Mouse (Mus musculus) naive thymus-derived CD4-positive, alpha-beta T cell, adult 2 months (primary cell): ENCODE measurements around the gene Washc2.

Experiments used
- DNase-seq: peaks from one replicate; pipeline ENCODE4 v3.0.0-alpha.2; 2011; ENCODE audit warnings: low read depth

Gene Washc2

DNA sequence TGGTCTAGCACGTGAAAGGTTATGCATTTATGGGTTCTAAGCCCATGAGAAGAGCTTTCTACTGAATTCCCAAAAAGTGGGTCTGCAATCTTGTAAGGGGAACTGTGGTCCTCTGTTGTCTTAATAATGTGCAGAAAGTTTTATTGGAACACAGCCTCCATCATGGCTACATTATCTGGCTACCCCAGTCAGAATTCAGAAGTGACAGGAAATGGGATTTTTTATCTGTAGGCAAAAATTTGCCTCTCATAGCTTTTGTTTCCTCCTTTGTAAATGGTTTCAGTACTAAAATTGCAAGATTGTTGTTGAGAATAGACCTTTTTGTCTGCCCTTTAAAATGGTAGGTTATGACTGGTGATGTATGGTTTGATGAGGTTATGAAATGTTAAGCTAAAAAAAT is 55.0 kb downstream of the Washc2 start:
- DNase-seq, result no peak

DNA sequence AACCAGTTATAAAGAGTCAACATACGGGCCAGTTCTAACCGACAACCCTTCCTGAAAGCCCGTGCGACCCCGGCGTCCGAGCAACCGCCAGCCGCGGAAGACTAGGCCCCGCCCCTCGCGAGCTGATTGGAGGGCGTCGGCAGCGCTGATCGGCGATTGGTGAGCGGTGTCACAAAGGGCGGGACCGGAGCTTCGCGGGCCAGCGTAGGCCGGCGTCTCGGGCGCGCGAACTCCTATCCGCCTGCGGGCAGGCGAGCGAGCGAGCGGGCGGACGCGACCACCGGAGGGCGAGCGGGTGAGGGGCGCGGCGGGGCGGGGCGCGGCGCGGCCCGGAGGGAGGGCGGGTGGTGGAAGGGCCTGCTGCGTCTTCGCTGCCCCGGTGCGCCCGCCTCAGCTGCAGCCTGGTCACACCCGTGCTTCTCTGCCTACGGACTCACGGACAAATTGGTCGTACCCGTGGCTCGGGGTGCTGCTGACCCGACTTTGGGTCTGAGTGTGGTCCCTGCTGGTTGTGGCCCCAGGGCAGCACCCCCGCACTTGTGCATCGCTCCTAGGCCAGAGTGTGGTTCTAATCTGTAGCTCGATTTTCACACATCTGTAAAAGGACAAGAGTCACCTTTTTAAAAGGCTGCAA is 56.3 kb downstream of the Washc2 start, which contains the start of gene Zfand4:
Gene Zfand4 (plus strand): TSS at position 205 of the 634 bp plus-strand sequence.
- DNase-seq, result peak; percentile 91

DNA sequence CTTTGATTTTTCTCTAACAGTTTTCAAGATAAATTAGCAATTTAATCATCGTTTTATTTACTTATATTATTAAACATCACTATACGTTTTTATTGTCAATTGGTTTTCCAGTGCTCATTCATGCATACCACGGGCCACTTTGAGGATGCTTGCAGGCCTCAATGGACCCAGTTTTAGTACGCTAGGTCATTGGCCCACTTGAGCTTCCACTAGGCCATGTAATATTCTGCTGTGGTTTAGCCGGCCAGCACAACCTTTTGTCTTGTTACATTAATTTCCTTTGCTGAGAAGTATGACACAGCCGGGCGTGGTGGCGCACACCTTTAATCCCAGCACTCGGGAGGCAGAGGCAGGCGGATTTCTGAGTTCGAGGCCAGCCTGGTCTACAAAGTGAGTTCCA is 57.0 kb downstream of the Washc2 start:
- peak; percentile 12 for DNase-seq

DNA sequence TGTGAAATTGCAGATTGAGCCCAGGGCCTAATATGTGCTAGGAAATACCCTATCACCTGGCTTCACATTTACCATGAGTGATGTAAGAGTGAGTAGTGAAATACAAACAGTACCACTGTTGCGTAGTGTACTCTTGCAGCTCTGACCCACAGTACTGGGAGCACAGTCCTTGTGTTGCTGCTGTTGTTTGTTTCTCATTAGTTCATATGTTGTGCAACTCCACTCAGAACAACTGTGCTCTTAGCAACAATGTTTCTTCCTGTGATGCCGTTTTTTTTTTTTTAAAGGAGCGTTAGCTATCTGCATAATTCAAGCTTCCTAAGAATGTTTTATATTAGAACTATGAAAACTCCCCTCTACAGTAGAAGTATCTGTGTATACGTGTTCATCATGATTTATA is 57.8 kb downstream of the Washc2 start:
- DNase-seq, result no peak

DNA sequence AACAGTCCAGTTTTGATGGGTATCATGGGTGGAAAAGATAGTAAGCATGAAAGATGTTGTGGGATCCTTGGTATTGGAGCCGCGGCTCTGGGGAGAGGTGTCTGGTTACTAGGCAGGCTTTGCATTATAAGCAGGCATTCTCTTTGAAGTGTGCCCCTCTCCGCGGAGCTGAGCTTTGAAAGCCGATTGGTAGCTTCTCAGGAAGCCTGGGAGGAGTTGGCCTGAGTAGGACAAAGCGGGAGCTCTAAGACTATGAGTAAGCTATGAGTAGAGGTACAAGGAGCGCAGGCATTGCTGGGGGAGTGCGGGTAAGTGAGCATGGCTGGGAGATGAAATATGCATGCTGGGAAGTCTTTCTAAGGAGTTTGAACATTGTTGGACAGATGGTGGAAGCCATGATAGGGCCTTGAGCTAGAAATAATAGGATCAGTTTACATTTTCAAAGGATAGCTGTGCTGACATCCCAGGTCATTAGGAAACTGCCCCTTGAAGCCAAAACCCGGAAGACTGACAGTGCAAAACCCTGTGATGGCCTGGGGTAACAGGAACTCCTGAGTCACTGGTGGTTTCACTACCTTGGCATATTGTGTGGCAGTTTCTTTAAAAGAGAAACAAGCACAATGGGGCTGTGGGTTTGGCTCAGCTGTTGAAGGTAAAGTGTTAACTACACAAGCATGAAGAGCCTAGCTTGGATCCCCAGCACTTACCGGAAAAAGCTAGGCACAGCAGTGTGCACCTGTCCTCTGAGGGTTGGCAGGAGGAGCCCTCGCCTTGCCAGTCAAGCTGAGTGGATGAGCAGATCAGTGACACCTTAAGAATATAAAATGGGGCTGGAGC is 58.7 kb downstream of the Washc2 start:
- DNase-seq, result peak; percentile 10

DNA sequence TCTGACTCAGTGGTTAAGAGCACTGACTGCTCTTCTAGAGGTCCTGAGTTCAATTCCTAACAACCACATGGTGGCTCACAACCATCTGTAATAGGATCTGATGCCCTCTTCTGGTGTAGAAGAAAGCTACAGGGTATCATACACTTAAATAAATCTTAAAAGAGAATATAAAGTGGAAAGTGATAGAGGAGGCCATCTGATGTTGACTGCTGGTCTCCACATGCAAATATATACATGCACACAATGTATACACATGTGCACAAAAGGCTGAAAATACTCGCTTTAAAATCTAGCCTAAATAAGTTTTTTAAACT is 59.2 kb downstream of the Washc2 start:
- no peak for DNase-seq

DNA sequence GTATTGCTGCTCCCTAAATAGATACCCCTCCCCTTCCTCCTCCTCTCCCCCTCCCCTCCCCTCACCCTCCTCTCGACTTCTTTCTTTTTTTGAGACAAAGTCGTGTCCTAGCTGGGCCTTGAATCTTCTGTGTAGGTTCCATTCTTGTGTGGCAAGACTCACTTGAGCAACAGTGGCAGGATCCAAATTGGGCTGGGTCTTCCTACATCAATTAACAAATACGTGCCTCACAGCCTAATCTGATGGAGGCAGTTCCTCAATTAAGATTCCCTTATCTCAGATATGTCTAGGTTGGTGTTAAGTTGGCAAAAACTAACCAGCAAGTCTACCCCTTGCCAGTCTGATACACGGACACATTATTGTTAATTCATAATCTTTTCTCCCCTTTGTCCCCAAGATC is 67.9 kb downstream of the Washc2 start:
- DNase-seq, result no peak

DNA sequence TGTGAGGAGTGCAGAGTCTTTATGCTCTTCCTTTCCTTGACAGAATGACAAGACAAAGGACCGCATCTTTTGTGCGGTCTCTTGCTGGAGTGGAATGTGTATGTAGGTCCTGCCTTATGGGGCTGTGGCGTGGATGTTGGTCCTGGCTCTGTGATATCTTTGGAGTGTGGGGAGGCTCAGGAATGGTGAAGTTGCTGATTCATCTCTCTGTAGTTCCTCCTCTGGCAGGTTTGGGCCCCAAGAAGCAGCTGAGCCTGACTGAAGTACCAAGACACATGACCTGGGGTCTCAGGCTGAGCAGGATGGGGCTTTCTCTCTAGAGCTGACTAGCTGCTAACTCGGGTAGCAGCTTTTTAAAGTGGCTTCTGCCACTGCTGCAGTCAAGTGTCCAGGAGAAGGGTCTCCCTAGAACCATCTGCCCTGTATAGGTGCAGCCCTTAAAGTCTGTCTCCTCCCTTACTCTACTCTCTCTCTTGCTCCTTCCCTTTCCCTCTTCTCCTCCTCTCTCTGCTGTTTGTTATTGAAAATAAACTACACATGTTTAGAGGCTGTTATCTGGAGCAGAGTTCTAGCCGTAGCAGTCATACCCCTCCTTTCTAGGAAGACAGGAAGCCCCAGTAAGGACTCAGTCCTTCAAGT is 71.0 kb downstream of the Washc2 start:
- no peak for DNase-seq

DNA sequence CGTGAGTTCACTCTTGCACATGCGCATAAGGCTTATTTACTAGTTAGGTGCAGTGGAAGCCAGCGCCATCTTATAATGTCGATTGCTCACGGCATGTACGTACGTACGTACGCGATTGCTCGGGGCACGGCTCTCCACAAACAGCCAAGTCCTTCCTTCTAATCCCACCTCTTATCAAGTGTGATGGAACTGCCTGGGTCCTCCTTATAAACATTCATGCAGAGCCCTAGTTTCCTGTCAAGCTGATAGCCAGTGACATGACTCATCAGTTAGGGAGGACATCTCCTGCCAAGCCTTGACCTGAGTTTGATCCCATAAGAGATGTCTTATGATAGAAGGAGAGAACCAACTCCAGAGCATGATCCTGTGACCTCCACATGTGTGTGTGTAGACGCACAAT is 73.2 kb downstream of the Washc2 start:
- no peak for DNase-seq

DNA sequence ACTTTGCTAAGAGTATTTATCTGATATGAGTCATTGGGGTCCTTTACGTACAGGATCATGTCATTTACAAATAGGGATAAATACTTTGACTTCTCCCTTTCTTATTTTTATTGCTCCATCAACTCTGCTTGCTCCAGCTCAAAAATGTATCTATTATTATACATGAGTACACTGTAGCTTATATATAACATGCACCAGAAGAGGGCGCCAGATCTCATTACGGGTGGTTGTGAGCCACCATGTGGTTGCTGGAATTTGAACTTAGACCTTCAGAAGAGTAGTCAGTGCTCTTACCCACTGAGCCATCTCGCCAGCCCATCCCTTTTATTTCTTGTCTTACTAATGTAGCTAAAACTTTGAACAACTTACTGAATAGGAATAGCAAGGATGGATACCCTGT is 74.7 kb downstream of the Washc2 start:
- DNase-seq, result peak; percentile 58

DNA sequence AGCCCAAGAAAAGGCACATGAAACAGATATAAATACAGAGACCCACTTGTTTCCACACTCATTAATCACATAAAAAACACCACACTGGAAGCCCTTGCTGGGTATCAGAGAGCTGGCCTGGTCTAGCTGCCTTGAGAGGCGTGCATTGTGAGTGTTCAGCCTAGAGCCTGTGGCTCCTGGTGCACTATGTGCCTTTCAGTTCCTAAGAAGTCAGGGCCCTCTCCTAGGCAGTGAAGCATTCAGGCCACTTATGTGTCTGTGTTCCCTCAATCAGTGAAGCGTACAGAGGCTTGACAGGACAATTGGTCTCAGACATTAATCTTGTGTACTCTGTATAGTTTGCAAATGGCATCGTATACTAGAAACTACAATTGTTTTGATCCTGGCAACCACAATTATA is 75.4 kb downstream of the Washc2 start:
- DNase-seq, result no peak

DNA sequence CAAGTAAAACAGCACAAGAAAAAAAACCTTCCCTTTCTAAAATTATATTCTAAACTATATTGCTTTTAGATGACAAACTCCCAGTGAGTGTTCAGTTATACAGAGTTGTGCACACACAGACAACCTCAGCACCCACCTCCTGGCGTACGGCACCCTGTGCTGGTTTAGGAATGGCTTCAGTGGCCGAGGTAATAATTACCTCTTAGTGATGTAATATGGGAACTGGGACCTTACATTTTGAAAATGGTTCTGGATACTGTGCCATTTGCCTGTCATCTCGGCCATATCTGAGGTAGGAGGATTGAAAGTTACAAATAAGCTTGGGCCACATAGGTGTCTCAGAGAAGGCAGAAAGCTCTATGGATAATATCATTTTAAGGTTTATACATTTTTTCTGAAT is 78.5 kb downstream of the Washc2 start:
- no peak for DNase-seq

DNA sequence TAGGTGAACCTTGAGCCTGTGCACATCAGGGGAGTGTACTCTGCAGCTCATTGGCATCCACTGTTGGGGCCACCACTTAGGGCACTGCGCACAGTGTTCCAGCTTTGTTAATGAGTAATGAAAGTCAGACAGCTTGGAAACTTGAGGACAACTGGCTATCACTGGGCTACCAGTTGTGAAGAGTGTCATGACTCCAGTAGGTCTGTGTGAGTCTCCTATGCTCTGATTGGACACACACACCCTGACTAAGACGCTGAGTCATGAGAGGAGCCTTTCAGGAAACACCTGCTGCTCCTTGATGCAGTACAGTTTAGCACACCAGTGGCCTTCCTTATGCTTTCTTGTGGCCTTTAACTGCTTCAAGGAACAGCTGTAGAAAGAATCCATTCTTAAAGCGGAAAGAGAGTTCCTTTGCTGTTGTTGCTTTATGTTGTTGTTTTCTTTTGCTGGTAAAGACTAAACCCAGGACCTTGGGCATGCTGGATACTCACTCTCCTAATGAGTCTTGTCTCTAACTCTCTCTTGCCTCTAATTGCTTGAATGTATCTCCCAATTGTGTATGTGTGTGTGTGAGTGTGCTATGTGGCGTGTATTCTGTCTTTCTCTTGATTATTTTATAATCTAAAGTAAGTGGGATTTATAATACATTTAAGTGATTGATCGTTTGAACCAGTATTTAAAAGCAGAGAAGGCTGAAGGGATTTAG is 79.2 kb downstream of the Washc2 start:
- no peak for DNase-seq

DNA sequence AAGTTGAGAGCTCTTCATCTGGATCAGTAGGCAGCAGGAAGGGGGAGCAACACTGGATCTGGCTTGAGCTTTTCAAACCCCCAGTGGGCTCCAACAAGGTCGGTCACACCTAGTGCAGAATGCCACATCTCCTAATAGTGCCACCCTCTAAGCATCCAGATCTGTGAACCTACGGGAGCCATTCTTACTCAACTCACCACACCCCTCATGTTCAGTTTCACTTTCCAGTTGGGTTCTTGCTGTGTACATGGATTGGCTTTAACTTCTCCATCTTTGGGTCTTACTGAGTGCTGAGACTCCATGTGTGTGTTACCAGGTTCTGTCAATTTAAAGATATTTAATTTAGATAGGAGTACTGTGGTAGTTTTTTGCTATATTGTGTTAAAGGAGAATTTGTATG is 103.6 kb downstream of the Washc2 start:
- no peak for DNase-seq
